Mouse (Mus musculus) intestine, embryonic 14.5 days (tissue): ENCODE results near the gene Thy1. TPM values are rescaled to one million over a fixed set of nuclear protein-coding genes. Genes with fewer than 3 reads are reported as not detected.

Experiments used
- ATAC-seq: fragments of 200-750 bp; cut with Nextera tagmentation; replicated peaks from 2 replicates; pipeline ENCODE4 v1.8.0; 2017; ENCODE audit warnings: low read depth, moderate number of reproducible peaks, moderate TSS enrichment, moderate library complexity; ENCODE audit not compliant: low FRiP score, low TSS enrichment
- DNase-seq: peaks from one replicate; pipeline ENCODE4 v3.0.0-alpha.2; 2018; ENCODE audit warnings: low spot score
- H3K27ac ChIP-seq: fragments of 300-500 bp; sonication (generic); 2 replicates; pipeline ENCODE4 v1.5.1; 2014; ENCODE audit warnings: low read depth, mild to moderate bottlenecking, control low read depth
- H3K27me3 ChIP-seq: fragments of 300-500 bp; sonication (generic); replicated peaks from 2 replicates; pipeline ENCODE4 v1.6.1; 2014; ENCODE audit warnings: low read length, control low read depth; ENCODE audit not compliant: control insufficient read depth, insufficient read depth
- H3K36me3 ChIP-seq: fragments of 300-500 bp; sonication (generic); 2 replicates; pipeline ENCODE4 v1.6.1; 2014; ENCODE audit warnings: low read length, control low read depth; ENCODE audit not compliant: control insufficient read depth, insufficient read depth
- H3K4me1 ChIP-seq: fragments of 300-500 bp; sonication (generic); replicated peaks from 2 replicates; pipeline ENCODE4 v1.6.1; 2014; ENCODE audit warnings: low read length, control low read depth, mixed read lengths; ENCODE audit not compliant: control insufficient read depth, insufficient read depth
- H3K4me2 ChIP-seq: fragments of 300-500 bp; sonication (generic); 2 replicates; pipeline ENCODE4 v1.6.1; 2014; ENCODE audit warnings: low read length
- H3K4me3 ChIP-seq: fragments of 300-500 bp; sonication (generic); 2 replicates; pipeline ENCODE4 v1.5.1; 2014; ENCODE audit warnings: low read depth, low read length, control low read depth, mixed read lengths
- H3K9ac ChIP-seq: fragments of 300-500 bp; sonication (generic); 2 replicates; pipeline ENCODE4 v1.6.1; 2014; ENCODE audit warnings: mild to moderate bottlenecking, low read length
- H3K9me3 ChIP-seq: fragments of 300-500 bp; sonication (generic); 2 replicates; pipeline ENCODE4 v1.6.1; 2016; ENCODE audit warnings: low read length, control low read depth; ENCODE audit not compliant: control insufficient read depth
- WGBS: fragments of 180-500 bp; shearing (Covaris S2); extraction: QIAGEN DNeasy Blood & Tissue Kit; methylation state at CpG from one replicate; pipeline ENCODE4 v1.1.7; 2014; 5-methylcytosine and 5-hydroxymethylcytosine counted together
- polyA plus RNA-seq: library from polyadenylated mRNA; unstranded; fragments of >200 nt; fragmentation: Nextera tagmentation; extraction: Ambion mirVana; gene quantifications from 2 replicates; pipeline ENCODE4 v1.2.1, GENCODE M21; 2014

The Thy1 gene
- polyA plus RNA-seq, 1 experiment from 2014 or later: 2.0 TPM

- H3K4me3 ChIP-seq: no peak overlapping the region
- no peaks in the 10 kb centered on the region for H3K36me3 ChIP-seq
- H3K27ac ChIP-seq: no peak overlapping the region
- H3K9ac ChIP-seq: no peak overlapping the region
- H3K27me3 ChIP-seq: no peaks in the 10 kb centered on the region
- 75% methylated on average over 24 of the region's 24 CpGs for WGBS
- DNase-seq (no peak), ATAC-seq (no peak)
- H3K4me1 ChIP-seq: peaks cover 25% of the 10 kb centered on the region
- no peaks in the 10 kb centered on the region for H3K9me3 ChIP-seq
- no peak overlapping the region for H3K4me2 ChIP-seq
These were observed 32.3 kb downstream of the Thy1 start for GRCm38 (mm10) chr9:44075276-44075995.

GRCm38 (mm10) chr9:44075996-44076763, 33.0 kb downstream of the Thy1 start:
- Histone ChIP-seq H3K9me3 (no peaks in the 10 kb centered on the region), H3K27me3 (no peaks in the 10 kb centered on the region), H3K27ac (no peak overlapping the region), H3K4me1 (peaks cover 19% of the 10 kb centered on the region), H3K4me3 (no peak overlapping the region), H3K4me2 (no peak overlapping the region), H3K9ac (no peak overlapping the region), H3K36me3 (no peaks in the 10 kb centered on the region)
- ATAC-seq (no peak), DNase-seq (no peak)
- WGBS: 66% methylated on average over 16 of the region's 16 CpGs

GRCm38 (mm10) chr9:44076764-44077120, 33.6 kb downstream of the Thy1 start:
- Histone ChIP-seq H3K27me3 (no peaks in the 10 kb centered on the region), H3K27ac (no peak overlapping the region), H3K36me3 (no peaks in the 10 kb centered on the region), H3K9ac (no peak overlapping the region), H3K4me1 (peaks cover 17% of the 10 kb centered on the region), H3K4me2 (no peak overlapping the region), H3K4me3 (no peak overlapping the region), H3K9me3 (no peaks in the 10 kb centered on the region)
- peak; percentile 66 for DNase-seq
- 24% methylated on average over 5 of the region's 5 CpGs for WGBS
- no peak for ATAC-seq

- Histone ChIP-seq H3K9ac (no peak overlapping the region), H3K4me2 (no peak overlapping the region), H3K4me1 (peaks cover 11% of the 10 kb centered on the region), H3K4me3 (no peak overlapping the region), H3K27ac (no peak overlapping the region), H3K36me3 (no peaks in the 10 kb centered on the region), H3K27me3 (no peaks in the 10 kb centered on the region), H3K9me3 (no peaks in the 10 kb centered on the region)
- DNase-seq (no peak), ATAC-seq (no peak)
- 85% methylated on average over 11 of the region's 11 CpGs for WGBS
These were observed 34.2 kb downstream of the Thy1 start for GRCm38 (mm10) chr9:44077266-44077910.

- ATAC-seq (no peak), DNase-seq (no peak)
- Histone ChIP-seq H3K9ac (no peak overlapping the region), H3K4me3 (no peak overlapping the region), H3K27me3 (no peaks in the 10 kb centered on the region), H3K4me2 (no peak overlapping the region), H3K36me3 (no peaks in the 10 kb centered on the region), H3K4me1 (peaks cover 10% of the 10 kb centered on the region), H3K27ac (no peak overlapping the region), H3K9me3 (no peaks in the 10 kb centered on the region)
- WGBS: 79% methylated on average over 10 of the region's 10 CpGs
These were observed 35.1 kb downstream of the Thy1 start for GRCm38 (mm10) chr9:44078136-44078797.

GRCm38 (mm10) chr9:44078955-44079756, 36.0 kb downstream of the Thy1 start:
- no peaks in the 10 kb centered on the region for H3K36me3 ChIP-seq
- no peak overlapping the region for H3K27ac ChIP-seq
- H3K4me3 ChIP-seq: no peak overlapping the region
- no peaks in the 10 kb centered on the region for H3K9me3 ChIP-seq
- WGBS: 26% methylated on average over 15 of the region's 16 CpGs
- peaks cover 19% of the 10 kb centered on the region for H3K4me1 ChIP-seq
- H3K27me3 ChIP-seq: no peaks in the 10 kb centered on the region
- no peak overlapping the region for H3K4me2 ChIP-seq
- no peak for DNase-seq
- ATAC-seq: no peak
- no peak overlapping the region for H3K9ac ChIP-seq

GRCm38 (mm10) chr9:44079997-44080780, 37.0 kb downstream of the Thy1 start:
- Histone ChIP-seq H3K27ac (no peak overlapping the region), H3K4me2 (no peak overlapping the region), H3K4me1 (peaks cover 25% of the 10 kb centered on the region), H3K9me3 (no peaks in the 10 kb centered on the region), H3K27me3 (no peaks in the 10 kb centered on the region), H3K36me3 (no peaks in the 10 kb centered on the region), H3K4me3 (no peak overlapping the region), H3K9ac (no peak overlapping the region)
- DNase-seq (no peak), ATAC-seq (no peak)
- WGBS: 66% methylated on average over 10 of the region's 10 CpGs
